Mouse (Mus musculus): ENCODE results near the gene Trpv5. TPM values are rescaled to one million over a fixed set of nuclear protein-coding genes. Genes with fewer than 3 reads are reported as not detected.

Gene Trpv5
- not detected for polyA plus RNA-seq (2017; shearing (Covaris generic))

GRCm38 (mm10) chr6:41680669-41681068, at the start of gene Trpv5:
Trpv5 (minus strand) TSS chr6:41680769.
- ATAC-seq: no peak

GRCm38 (mm10) chr6:41727989-41728609, 47.5 kb upstream of the Trpv5 start:
- ATAC-seq: no peak

- no peak for ATAC-seq
These were observed 40.9 kb upstream of the Trpv5 start for GRCm38 (mm10) chr6:41721430-41721829.

GRCm38 (mm10) chr6:41710281-41710680, 29.7 kb upstream of the Trpv5 start:
- no peak for ATAC-seq

- no peak for ATAC-seq
These were observed 25.7 kb upstream of the Trpv5 start for GRCm38 (mm10) chr6:41706275-41706674.

GRCm38 (mm10) chr6:41704123-41704522, 23.6 kb upstream of the Trpv5 start, which contains the start of gene Kel:
Kel (minus strand) TSS chr6:41704339.
- ATAC-seq: no peak

GRCm38 (mm10) chr6:41702928-41703327, 22.4 kb upstream of the Trpv5 start:
- ATAC-seq: peak; percentile 61

- no peak for ATAC-seq
These were observed 20.7 kb upstream of the Trpv5 start for GRCm38 (mm10) chr6:41701245-41701644.

GRCm38 (mm10) chr6:41694407-41694806, 13.8 kb upstream of the Trpv5 start:
- no peak for ATAC-seq

- ATAC-seq: no peak
These were observed 11.6 kb upstream of the Trpv5 start for GRCm38 (mm10) chr6:41692200-41692599.

- ATAC-seq: no peak
These were observed 5.0 kb upstream of the Trpv5 start for GRCm38 (mm10) chr6:41685596-41685995.

- ATAC-seq: no peak
These were observed 4.3 kb upstream of the Trpv5 start for GRCm38 (mm10) chr6:41684911-41685310.

- no peak for ATAC-seq
These were observed 3.6 kb upstream of the Trpv5 start, which contains the start of gene Llcfc1 for GRCm38 (mm10) chr6:41684131-41684530. Llcfc1 (plus strand) TSS chr6:41684431.

- no peak for ATAC-seq
These were observed 1.1 kb upstream of the Trpv5 start for GRCm38 (mm10) chr6:41681656-41682055.

GRCm38 (mm10) chr6:41676530-41676929, 4.0 kb downstream of the Trpv5 start:
- no peak for ATAC-seq

GRCm38 (mm10) chr6:41662320-41662719, 18.2 kb downstream of the Trpv5 start:
- peak; percentile 84 for ATAC-seq

- ATAC-seq: no peak
These were observed 22.1 kb downstream of the Trpv5 start for GRCm38 (mm10) chr6:41658487-41658886.

- ATAC-seq: peak; percentile 37
These were observed 25.9 kb downstream of the Trpv5 start for GRCm38 (mm10) chr6:41654648-41655047.

- no peak for ATAC-seq
These were observed 27.4 kb downstream of the Trpv5 start for GRCm38 (mm10) chr6:41653173-41653572.

- no peak for ATAC-seq
These were observed 33.9 kb downstream of the Trpv5 start for GRCm38 (mm10) chr6:41646672-41647071.

GRCm38 (mm10) chr6:41646220-41646619, 34.3 kb downstream of the Trpv5 start:
- ATAC-seq: no peak

GRCm38 (mm10) chr6:41643227-41643626, 37.3 kb downstream of the Trpv5 start:
- no peak for ATAC-seq

GRCm38 (mm10) chr6:41642765-41643164, 37.8 kb downstream of the Trpv5 start:
- no peak for ATAC-seq

- ATAC-seq: no peak
These were observed 39.2 kb downstream of the Trpv5 start for GRCm38 (mm10) chr6:41641173-41641866.
